Mouse (Mus musculus) liver (tissue): ENCODE measurements around the gene BC048507.
A peak's percentile ranks its signal among the peaks of the same experiment; 100 is the strongest.
"Not testable (repeated sequence)": the region's sequence is repeated elsewhere in the genome, so short reads cannot be mapped to it uniquely, and the experiment has no call there.

ENCODE experiments used
- DNase-seq: peaks from one replicate; pipeline ENCODE4 v3.0.0-alpha.2; 2020; ENCODE audit warnings: mixed read lengths

Gene BC048507

DNA sequence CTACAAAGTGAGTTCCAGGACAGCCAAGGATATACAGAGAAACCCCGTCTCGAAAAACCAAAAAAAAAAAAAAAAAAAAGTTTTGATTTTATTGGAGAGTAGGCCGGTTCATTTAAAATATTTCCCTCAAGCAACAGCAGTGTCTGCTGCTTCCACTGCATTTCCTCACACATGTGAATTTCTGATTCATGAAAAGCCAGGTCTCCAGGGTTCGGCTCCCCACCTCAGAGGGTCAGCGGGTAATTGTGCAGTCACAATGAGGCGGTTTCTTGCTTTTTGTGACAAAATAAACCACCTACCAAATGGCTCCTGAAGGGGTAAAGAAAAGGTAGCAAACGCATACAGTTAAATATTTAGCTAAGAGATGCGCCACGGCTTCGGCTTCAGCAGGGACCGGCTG is at the start of gene BC048507:
Gene BC048507, plus strand, starts transcription at position 301 of the 400 bp plus-strand sequence.
- no peak for DNase-seq

- peak; percentile 69 for DNase-seq
Measured at GRCm38 (mm10) chr13:67813710-67814660, 49.1 kb upstream of the BC048507 start, which contains the start of gene Zfp273. Zfp273 (plus strand) TSS chr13:67813740.

DNA sequence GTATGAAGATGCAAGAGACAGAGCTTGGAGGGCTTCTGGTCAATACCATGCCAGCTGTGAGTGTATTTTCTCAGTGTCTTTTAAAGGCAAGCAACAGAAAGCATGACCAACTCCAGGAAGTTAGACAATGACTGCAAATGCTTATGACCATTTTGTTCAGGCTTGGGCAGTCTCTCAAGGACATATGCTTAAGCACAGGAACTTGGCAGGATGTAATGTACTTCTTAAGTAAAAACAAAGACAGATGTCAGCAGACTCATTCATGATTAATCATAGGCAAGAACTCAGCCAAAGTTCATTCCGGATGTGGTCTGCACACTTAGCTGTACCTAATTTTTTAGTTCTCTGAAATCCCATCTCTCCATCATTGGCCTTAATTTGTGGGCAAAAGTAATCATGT is 44.5 kb upstream of the BC048507 start:
- DNase-seq = no peak

DNA sequence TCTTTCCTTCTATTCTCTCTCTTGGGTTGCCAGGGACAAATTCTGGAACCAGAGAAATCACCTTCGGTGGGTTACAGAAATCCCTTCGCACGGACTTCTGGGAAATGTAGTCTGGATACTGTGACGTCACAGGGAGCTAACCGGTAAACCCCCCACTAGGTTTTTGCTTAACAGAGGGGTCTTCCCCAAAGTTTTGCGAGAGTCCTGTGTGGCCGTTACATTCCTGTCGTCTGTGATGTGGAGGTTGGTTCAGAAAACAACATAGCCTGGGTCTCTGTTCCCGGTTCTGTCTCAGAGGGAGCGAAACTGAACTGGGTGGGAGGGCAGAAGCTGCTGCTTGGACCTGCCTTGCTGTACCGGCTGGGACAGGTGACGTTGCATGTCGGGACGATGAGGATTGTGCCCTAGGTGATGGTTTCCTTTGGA is 32.2 kb upstream of the BC048507 start, which contains the start of gene Gm10037:
Gene Gm10037, plus strand, starts transcription at position 196 of the 426 bp plus-strand sequence.
- peak; percentile 25 for DNase-seq

GRCm38 (mm10) chr13:67833137-67833536 is 30.0 kb upstream of the BC048507 start:
- not testable (repeated sequence) for DNase-seq

DNA sequence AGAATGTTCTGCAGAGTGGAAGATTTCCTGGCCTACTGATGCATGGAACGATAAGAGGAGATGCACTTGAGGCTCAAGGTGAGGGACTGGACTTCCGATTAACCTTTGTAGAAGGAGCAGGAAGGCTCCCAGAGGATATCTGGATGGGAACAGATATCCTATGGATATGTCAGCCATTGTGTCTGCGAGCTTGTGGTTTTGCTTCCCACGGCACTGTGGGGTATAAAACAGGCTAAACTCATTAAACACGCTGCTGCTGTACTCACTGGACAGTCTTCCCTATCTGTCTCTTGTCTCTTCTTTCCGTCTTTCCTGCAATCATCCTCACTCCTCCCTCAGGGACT is 19.4 kb upstream of the BC048507 start:
- no peak for DNase-seq

DNA sequence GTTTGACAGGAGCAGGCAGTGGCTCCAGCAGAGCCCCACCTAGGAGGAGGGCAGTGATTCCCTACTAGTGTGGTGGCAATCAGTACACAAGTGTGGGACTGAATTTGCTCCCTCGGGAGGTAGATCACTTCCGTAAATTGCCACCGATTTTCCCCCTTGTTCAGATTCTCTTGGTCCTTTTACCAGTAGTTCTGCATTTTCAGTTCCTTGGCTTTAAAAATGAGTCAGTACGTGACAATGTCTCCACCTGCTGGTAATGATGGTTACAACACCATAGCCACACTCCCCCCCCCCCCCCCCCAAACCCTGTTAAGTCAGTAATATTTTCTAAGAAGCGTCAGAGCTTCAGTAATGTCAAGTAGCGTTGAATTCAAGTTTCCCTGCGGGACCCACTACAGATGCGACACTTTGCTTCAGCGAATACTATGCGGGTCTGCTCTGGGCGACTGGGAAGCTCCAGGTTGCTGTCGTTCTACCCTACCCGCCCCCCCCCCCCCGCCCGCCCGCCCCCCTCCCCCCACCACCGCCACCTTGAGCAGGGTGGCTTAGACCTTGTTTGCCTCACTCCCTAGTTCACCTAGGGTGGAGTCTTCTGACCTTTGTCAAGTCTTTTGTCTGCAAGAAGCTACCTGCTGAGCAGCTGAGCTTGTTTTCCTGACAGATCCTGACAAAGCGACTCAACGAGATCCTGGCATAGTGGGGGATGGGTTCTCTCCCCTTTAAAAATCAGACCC is 18.8 kb upstream of the BC048507 start:
- DNase-seq = peak; percentile 45

GRCm38 (mm10) chr13:67844853-67845194 is 18.3 kb upstream of the BC048507 start:
- DNase-seq = no peak

DNA sequence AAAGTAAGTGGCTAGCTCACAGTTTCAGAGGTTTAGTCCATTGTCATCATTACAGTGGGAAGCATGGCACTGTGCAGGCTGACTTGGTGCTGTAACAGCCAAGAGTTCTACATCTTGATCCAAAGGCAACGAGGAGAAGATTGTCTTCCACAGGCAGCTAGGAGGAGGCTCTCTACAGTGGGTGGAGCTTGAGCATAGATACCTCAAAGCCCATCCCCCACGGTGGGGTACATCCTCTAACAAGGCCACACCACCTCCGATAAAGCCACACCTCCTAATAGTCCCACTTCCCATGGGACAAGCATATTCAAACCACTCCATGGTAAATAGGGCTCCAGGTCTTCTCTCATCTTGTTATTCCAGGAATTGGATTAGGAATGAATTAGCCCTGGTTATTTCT is 12.8 kb upstream of the BC048507 start:
- DNase-seq = no peak

DNA sequence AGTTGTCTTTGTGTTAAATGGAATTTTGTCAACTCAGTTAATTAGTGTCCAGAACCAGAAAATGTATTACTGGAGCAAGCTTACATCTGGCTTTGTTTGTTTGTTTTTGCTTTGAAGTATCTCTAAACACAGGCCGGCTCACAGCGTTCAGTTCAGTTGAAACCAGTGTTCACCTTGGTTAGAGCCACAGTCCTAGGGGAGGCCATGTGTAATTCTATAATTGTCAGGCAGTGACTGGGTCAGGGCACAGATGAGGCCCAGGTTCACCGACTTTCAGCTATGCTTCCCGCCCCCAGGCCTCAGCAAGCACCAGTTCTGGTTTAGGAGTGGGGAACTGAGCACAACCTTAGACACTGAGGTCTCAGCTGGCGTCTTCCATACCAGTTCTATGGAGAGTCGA is 10.0 kb upstream of the BC048507 start:
- no peak for DNase-seq

GRCm38 (mm10) chr13:67853983-67854382 is 9.1 kb upstream of the BC048507 start:
- no peak for DNase-seq

DNA sequence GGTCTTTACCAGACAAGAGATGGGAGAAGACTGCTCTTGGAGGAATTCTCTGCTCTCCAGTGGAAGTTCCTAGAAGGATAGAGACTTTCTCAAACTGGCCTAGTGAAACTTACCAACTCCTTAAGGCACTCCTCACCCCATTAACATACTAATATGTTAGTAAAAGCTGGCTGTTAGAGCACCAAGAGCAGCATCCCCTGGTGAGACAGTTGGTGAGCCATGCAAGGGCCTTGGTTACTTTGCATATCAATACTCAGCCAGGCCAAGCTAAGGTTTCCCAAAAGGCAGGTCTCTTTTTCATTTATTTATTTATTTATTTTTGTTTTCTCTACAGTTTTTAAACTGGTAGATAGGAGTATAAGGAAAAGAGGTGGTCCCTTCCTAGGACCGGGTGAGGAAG is 5.8 kb upstream of the BC048507 start:
- no peak for DNase-seq

DNA sequence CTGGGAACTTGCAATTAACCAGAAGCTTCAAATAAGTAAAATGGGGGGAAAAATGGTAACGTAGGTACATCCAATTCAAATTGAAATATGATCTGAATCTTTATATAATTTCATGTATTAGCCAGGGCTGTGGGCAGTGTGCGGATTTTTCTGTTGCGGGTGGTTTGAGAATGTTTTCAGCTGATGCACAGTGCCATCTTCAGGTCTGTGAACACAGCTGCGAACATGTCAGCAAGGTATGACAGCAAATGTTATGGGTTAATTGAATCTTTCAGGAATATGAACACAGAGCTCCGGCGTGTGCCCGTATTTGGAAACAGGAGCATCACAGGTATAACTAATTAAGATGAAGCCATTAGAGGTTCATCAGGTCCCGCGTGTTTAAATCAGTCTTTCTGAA is 618 bp upstream of the BC048507 start:
- no peak for DNase-seq

- no peak for DNase-seq
Measured at GRCm38 (mm10) chr13:67864764-67865350, 1.7 kb downstream of the BC048507 start.

GRCm38 (mm10) chr13:67867899-67868298 is 4.8 kb downstream of the BC048507 start:
- no peak for DNase-seq

- DNase-seq = not testable (repeated sequence)
Measured at GRCm38 (mm10) chr13:67876049-67876698, 13.0 kb downstream of the BC048507 start.

GRCm38 (mm10) chr13:67876699-67877254 is 13.7 kb downstream of the BC048507 start:
- DNase-seq = no peak

- no peak for DNase-seq
Measured at GRCm38 (mm10) chr13:67883966-67884365, 20.8 kb downstream of the BC048507 start.

DNA sequence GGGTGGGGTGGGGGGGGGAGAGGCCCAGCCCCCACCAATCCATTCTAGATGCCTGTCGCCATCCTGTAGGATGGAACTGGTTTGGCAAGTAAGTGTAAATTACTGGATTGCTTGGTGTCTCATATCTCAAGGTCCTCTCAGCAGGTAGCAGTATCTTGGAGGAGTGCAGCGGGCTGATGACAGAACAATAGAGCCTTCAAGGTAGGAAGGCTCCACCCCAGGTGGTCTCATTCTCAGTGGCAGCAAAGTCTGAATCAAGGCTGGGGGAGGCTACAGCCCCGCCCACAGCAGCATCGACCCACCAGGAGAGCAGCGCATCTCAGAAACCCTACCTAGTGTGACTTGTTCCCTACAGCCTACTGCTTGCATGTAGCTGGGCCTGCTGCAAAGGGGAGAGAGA is 46.6 kb downstream of the BC048507 start:
- no peak for DNase-seq
